Mouse (Mus musculus) ES-E14 (cell line): ENCODE measurements around the gene Bclaf3.

Experiments
- CHD2 ChIP-seq: IDR thresholded peaks from 2 replicates; pipeline ENCODE4 v1.6.1; 2014; ENCODE audit warnings: mild to moderate bottlenecking, low read depth, low read length, inconsistent platforms
- HCFC1 ChIP-seq: IDR thresholded peaks from 2 replicates; pipeline ENCODE4 v1.6.1; 2012; ENCODE audit warnings: low read length, inconsistent platforms, borderline replicate concordance; ENCODE audit not compliant: insufficient read depth
- MAFK ChIP-seq: IDR thresholded peaks from 2 replicates; pipeline ENCODE4 v1.6.1; 2014; ENCODE audit warnings: mild to moderate bottlenecking, low read depth, low read length, inconsistent platforms; ENCODE audit not compliant: insufficient read depth
- ZC3H11A ChIP-seq: IDR thresholded peaks from 2 replicates; pipeline ENCODE4 v1.6.1; 2012; ENCODE audit warnings: low read depth, mild to moderate bottlenecking, inconsistent platforms, low read length, borderline replicate concordance
- ZNF384 ChIP-seq: IDR thresholded peaks from 2 replicates; pipeline ENCODE4 v1.6.1; 2012; ENCODE audit warnings: low read depth, low read length, inconsistent platforms

DNA sequence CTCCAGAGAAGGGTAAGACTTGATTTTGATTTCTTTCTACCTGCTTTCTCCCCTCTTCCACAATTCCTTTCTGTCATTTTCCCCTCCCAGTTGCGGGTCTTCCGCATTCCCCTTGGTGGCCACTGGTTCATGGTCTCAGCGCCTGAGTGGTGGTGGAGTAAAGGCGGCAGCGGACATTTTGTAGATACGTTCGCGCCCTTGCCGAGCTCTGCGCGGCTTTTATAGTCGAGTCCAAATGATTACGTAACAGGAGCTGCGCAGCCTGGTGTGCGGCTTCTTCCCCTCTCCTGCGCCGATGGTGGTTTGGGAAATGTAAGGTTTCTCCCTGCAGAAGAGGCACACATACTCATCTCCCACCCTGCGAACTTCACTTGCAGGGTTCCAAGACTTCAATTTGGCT lies 15.4 kb downstream of the Bclaf3 start:
- TF ChIP-seq ZC3H11A = no peak
- no peak for TF ChIP-seq ZNF384
- no peak for TF ChIP-seq CHD2
- no peak for TF ChIP-seq MAFK
- no peak for TF ChIP-seq HCFC1
